Comparison of ENCODE assay signal across 15 mouse cellular contexts in genomic region chr13:110455085-110455484, GRCm38 (mm10).
DNase-seq lines count a peak whose midpoint lies in the region; ATAC-seq and TF ChIP-seq lines count a peak whose summit lies in the region.
"Had no signal": no experiment of that assay in that cellular context is flagged by ENCODE, and none has a peak within 500 bp of the region (broad histone marks: within the 10 kb centered on the region; RNA-seq: fewer than 3 reads in every experiment).

No protein-coding gene starts in this region.

- peaks cover 7% of the 10 kb centered on the region for H3K4me1 ChIP-seq in forebrain, embryonic 15.5 days
- peaks cover 6% of the 10 kb centered on the region; the same call in 1 of the 2 replicates for H3K4me1 ChIP-seq in forebrain, embryonic 10.5 days
- no peaks in the 10 kb centered on the region for H3K4me1 ChIP-seq in midbrain, embryonic 15.5 days
- no peaks in the 10 kb centered on the region; the same call in 1 of the 2 replicates for H3K4me1 ChIP-seq in midbrain, embryonic 16.5 days (ENCODE audit: control insufficient read depth, insufficient read depth, low read length)
- H3K4me1 ChIP-seq in forebrain, postnatal 0 days (ENCODE audit: insufficient read depth), result no peaks in the 10 kb centered on the region

- H3K9me3 ChIP-seq in forebrain, embryonic 15.5 days, result no peaks in the 10 kb centered on the region
- H3K9me3 ChIP-seq in forebrain, embryonic 10.5 days, result no peaks in the 10 kb centered on the region
- H3K9me3 ChIP-seq in midbrain, embryonic 15.5 days, result no peaks in the 10 kb centered on the region
- no peaks in the 10 kb centered on the region for H3K9me3 ChIP-seq in midbrain, embryonic 16.5 days (replicated peaks; ENCODE audit: control insufficient read depth, low read length, poor library complexity, severe bottlenecking)
- no peaks in the 10 kb centered on the region for H3K9me3 ChIP-seq in forebrain, postnatal 0 days (ENCODE audit: low read length)
- H3K9me3 ChIP-seq: lung, embryonic 15.5 days had no signal

- no peak overlapping the region for H3K27ac ChIP-seq in forebrain, embryonic 15.5 days (replicated peaks)
- H3K27ac ChIP-seq in forebrain, embryonic 10.5 days, result no peak overlapping the region
- H3K27ac ChIP-seq in midbrain, embryonic 15.5 days, result no peak overlapping the region
- no peak overlapping the region for H3K27ac ChIP-seq in midbrain, embryonic 16.5 days (ENCODE audit: low read length)
- no peak overlapping the region for H3K27ac ChIP-seq in forebrain, postnatal 0 days (ENCODE audit: low read depth, low read length)
- H3K27ac ChIP-seq: layer of hippocampus, adult 2 months; lung, embryonic 15.5 days had no signal

- no peak for TF ChIP-seq CTCF in forebrain, postnatal 0 days (IDR thresholded peaks at IDR 0.05; ENCODE audit: low read depth)

- H3K27me3 ChIP-seq in forebrain, embryonic 15.5 days, result no peaks in the 10 kb centered on the region
- H3K27me3 ChIP-seq in forebrain, embryonic 10.5 days (ENCODE audit: poor library complexity, severe bottlenecking), result no peaks in the 10 kb centered on the region
- H3K27me3 ChIP-seq in midbrain, embryonic 15.5 days (replicated peaks), result no peaks in the 10 kb centered on the region
- no peaks in the 10 kb centered on the region for H3K27me3 ChIP-seq in midbrain, embryonic 16.5 days (ENCODE audit: control insufficient read depth, insufficient read depth, low read depth, low read length)
- H3K27me3 ChIP-seq in forebrain, postnatal 0 days (ENCODE audit: insufficient read depth, low read length), result no peaks in the 10 kb centered on the region
- H3K27me3 ChIP-seq: lung, embryonic 15.5 days had no signal

- 48% methylated on average over 4 of the region's 4 CpGs for WGBS in forebrain, embryonic 15.5 days
- 87% methylated on average over 4 of the region's 4 CpGs for WGBS in forebrain, embryonic 10.5 days
- WGBS in midbrain, embryonic 15.5 days, result 64% methylated on average over 4 of the region's 4 CpGs
- WGBS in midbrain, embryonic 16.5 days, result 72% methylated on average over 4 of the region's 4 CpGs
- 37% methylated on average over 4 of the region's 4 CpGs for WGBS in forebrain, postnatal 0 days

- ATAC-seq in forebrain, embryonic 15.5 days (replicated peaks), result peak; percentile 55
- 0 out of 2 replicates have a peak, but pooled peaks have one; percentile 48 for ATAC-seq in midbrain, embryonic 15.5 days (replicated peaks)
- ATAC-seq in midbrain, embryonic 16.5 days, result no peak
- ATAC-seq in forebrain, postnatal 0 days, result peak; percentile 78

- H3K4me2 ChIP-seq in forebrain, embryonic 15.5 days (replicated peaks), result no peak overlapping the region
- H3K4me2 ChIP-seq in midbrain, embryonic 15.5 days, result no peak overlapping the region
- H3K4me2 ChIP-seq in midbrain, embryonic 16.5 days (ENCODE audit: low read length), result no peak overlapping the region
- H3K4me2 ChIP-seq in forebrain, postnatal 0 days (ENCODE audit: low read depth), result no peak overlapping the region
- H3K4me2 ChIP-seq: lung, embryonic 15.5 days had no signal

- H3K9ac ChIP-seq in forebrain, embryonic 15.5 days (replicated peaks), result no peak overlapping the region
- no peak overlapping the region for H3K9ac ChIP-seq in midbrain, embryonic 15.5 days
- no peak overlapping the region for H3K9ac ChIP-seq in midbrain, embryonic 16.5 days (ENCODE audit: low read depth, low read length)
- no peak overlapping the region for H3K9ac ChIP-seq in forebrain, postnatal 0 days
- H3K9ac ChIP-seq: lung, embryonic 15.5 days had no signal

- no peak overlapping the region for H3K4me3 ChIP-seq in forebrain, embryonic 15.5 days
- H3K4me3 ChIP-seq in forebrain, embryonic 10.5 days, result no peak overlapping the region
- H3K4me3 ChIP-seq in midbrain, embryonic 15.5 days, result no peak overlapping the region
- H3K4me3 ChIP-seq in midbrain, embryonic 16.5 days (ENCODE audit: low read depth, low read length), result no peak overlapping the region
- no peak overlapping the region for H3K4me3 ChIP-seq in forebrain, postnatal 0 days (ENCODE audit: low read depth, low read length)
- H3K4me3 ChIP-seq: layer of hippocampus, adult 2 months; lung, embryonic 15.5 days had no signal

- no peaks in the 10 kb centered on the region for H3K36me3 ChIP-seq in forebrain, embryonic 15.5 days
- no peaks in the 10 kb centered on the region for H3K36me3 ChIP-seq in forebrain, embryonic 10.5 days (replicated peaks)
- no peaks in the 10 kb centered on the region for H3K36me3 ChIP-seq in midbrain, embryonic 15.5 days (replicated peaks)
- no peaks in the 10 kb centered on the region for H3K36me3 ChIP-seq in midbrain, embryonic 16.5 days (ENCODE audit: control insufficient read depth, insufficient read depth, low read length)
- no peaks in the 10 kb centered on the region for H3K36me3 ChIP-seq in forebrain, postnatal 0 days (ENCODE audit: insufficient read depth)
- H3K36me3 ChIP-seq: lung, embryonic 15.5 days had no signal

- DNase-seq in forebrain, embryonic 10.5 days (ENCODE audit: extremely low spot score, low spot score), result no peak
- peak; percentile 11 to 15 for DNase-seq in layer of hippocampus, adult 8-10 months (ENCODE audit: low spot score in 2 of 2)
- no peak for DNase-seq in layer of hippocampus, adult 9-10 months (ENCODE audit: low spot score)
- DNase-seq in forebrain, postnatal 0 days, result peak; percentile 54
- DNase-seq in yolk sac, embryonic 10.5 days (ENCODE audit: low spot score), result no peak
- DNase-seq: adrenal gland, adult 8-10 months; heart, adult 18-20 months; heart, postnatal 14 days; kidney, adult 18-20 months; thymus, adult 18-20 months had no signal

Comparison
In these comparisons a context has a peak if more than half of its experiments do, and no peak if none do; other contexts are left out.
1. DNase-seq: peak in layer of hippocampus, adult 8-10 months (2 of 2) and forebrain, postnatal 0 days (single experiment); none in forebrain, embryonic 10.5 days (single experiment), layer of hippocampus, adult 9-10 months (single experiment) and yolk sac, embryonic 10.5 days (single experiment).